Mouse (Mus musculus): ENCODE measurements around the gene Hhatl. TPM values are rescaled to one million over a fixed set of nuclear protein-coding genes. Genes with fewer than 3 reads are reported as not detected.

The Hhatl gene
- polyA plus RNA-seq, 1 experiment from 2014 or later = 0.16 TPM

DNA sequence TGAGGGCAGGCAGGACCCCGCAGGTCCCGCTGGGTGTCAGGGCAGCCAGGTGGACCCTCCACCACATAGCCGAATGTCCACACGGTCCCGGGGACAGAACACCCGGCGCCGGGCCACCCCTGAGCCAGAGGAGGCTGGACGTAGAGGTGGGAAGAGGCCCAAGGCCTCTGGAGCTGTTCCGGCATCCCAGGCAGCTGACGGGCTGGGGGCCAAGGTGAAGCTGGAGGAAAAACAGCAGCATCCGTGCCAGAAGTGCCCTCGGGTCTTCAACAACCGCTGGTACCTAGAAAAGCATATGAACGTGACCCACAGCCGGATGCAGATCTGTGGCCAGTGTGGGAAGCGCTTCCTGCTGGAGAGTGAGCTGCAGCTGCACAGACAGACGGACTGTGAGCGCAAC lies 28.6 kb downstream of the Hhatl start:
- H3K4me1 ChIP-seq (ENCODE audit: control insufficient read depth, insufficient read depth, low read length) = peaks cover 17% of the 10 kb centered on the region
- no peaks in the 10 kb centered on the region for H3K27me3 ChIP-seq (ENCODE audit: control insufficient read depth, insufficient read depth, low read depth, low read length)
- no peak overlapping the region for H3K4me3 ChIP-seq (ENCODE audit: low read depth, low read length)
- peaks cover 29% of the 10 kb centered on the region for H3K36me3 ChIP-seq (ENCODE audit: control insufficient read depth, insufficient read depth, low read length)
- H3K4me2 ChIP-seq (ENCODE audit: low read length) = no peak overlapping the region
- 89% methylated on average over 19 of the region's 19 CpGs for WGBS
- no peak overlapping the region for H3K9ac ChIP-seq (ENCODE audit: low read depth, low read length)
- no peaks in the 10 kb centered on the region for H3K9me3 ChIP-seq (replicated peaks; ENCODE audit: control insufficient read depth, low read length, poor library complexity, severe bottlenecking)
- no peak for ATAC-seq
- no peak overlapping the region for H3K27ac ChIP-seq (ENCODE audit: low read length)

DNA sequence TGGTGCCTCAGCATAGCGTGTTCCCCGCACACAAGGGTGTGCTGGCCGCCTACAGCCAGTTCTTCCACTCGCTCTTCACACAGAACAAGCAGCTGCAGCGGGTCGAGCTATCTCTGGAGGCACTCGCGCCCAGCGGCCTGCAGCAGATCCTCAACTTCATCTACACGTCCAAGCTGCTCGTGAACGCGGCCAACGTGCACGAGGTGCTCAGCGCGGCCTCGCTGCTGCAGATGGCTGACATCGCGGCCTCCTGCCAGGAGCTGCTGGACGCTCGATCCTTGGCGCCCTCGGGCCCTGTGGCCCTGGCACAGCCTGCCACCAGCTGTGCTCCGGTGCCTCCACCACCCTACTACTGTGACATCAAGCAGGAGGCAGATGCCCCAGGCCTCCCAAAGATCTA lies 29.5 kb downstream of the Hhatl start:
- Histone ChIP-seq H3K4me2 (ENCODE audit: low read length) (no peak overlapping the region), H3K27ac (ENCODE audit: low read length) (no peak overlapping the region), H3K4me1 (ENCODE audit: control insufficient read depth, insufficient read depth, low read length) (peaks cover 25% of the 10 kb centered on the region), H3K36me3 (ENCODE audit: control insufficient read depth, insufficient read depth, low read length) (peaks cover 25% of the 10 kb centered on the region), H3K9ac (ENCODE audit: low read depth, low read length) (no peak overlapping the region), H3K9me3 (replicated peaks; ENCODE audit: control insufficient read depth, low read length, poor library complexity, severe bottlenecking) (no peaks in the 10 kb centered on the region), H3K4me3 (ENCODE audit: low read depth, low read length) (no peak overlapping the region), H3K27me3 (ENCODE audit: control insufficient read depth, insufficient read depth, low read depth, low read length) (no peaks in the 10 kb centered on the region)
- 92% methylated on average over 25 of the region's 25 CpGs for WGBS
- no peak for ATAC-seq

DNA sequence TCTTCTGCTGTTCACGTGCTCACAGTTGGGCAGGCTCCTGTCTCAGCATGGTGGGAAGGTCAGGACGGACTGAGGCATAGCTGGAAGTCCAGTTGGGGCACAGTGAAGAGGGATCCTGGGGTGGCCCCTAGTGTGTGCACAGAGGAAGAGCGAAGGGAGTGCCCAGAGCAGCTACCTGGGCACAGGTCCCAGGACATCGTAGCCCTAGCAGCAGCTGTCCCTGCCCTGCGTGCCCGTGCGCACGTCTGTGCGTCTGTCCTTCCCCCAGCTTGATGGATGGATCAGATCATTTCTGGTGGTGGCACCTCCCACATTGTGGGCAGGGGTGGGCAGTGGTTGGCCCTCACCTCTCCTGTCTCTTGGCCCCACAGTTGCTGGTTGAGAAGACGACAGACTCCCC lies 30.1 kb downstream of the Hhatl start:
- Histone ChIP-seq H3K36me3 (ENCODE audit: control insufficient read depth, insufficient read depth, low read length) (peaks cover 20% of the 10 kb centered on the region), H3K4me2 (ENCODE audit: low read length) (no peak overlapping the region), H3K27me3 (ENCODE audit: control insufficient read depth, insufficient read depth, low read depth, low read length) (no peaks in the 10 kb centered on the region), H3K27ac (ENCODE audit: low read length) (no peak overlapping the region), H3K9me3 (replicated peaks; ENCODE audit: control insufficient read depth, low read length, poor library complexity, severe bottlenecking) (no peaks in the 10 kb centered on the region), H3K4me3 (ENCODE audit: low read depth, low read length) (no peak overlapping the region), H3K4me1 (ENCODE audit: control insufficient read depth, insufficient read depth, low read length) (peaks cover 28% of the 10 kb centered on the region), H3K9ac (ENCODE audit: low read depth, low read length) (no peak overlapping the region)
- ATAC-seq = no peak
- WGBS = 91% methylated on average over 10 of the region's 10 CpGs

- no peak overlapping the region for H3K9ac ChIP-seq (ENCODE audit: low read depth, low read length)
- no peaks in the 10 kb centered on the region for H3K9me3 ChIP-seq (replicated peaks; ENCODE audit: control insufficient read depth, low read length, poor library complexity, severe bottlenecking)
- peaks cover 28% of the 10 kb centered on the region for H3K4me1 ChIP-seq (ENCODE audit: control insufficient read depth, insufficient read depth, low read length)
- ATAC-seq = no peak
- WGBS = 68% methylated on average over 8 of the region's 8 CpGs
- no peak overlapping the region for H3K4me3 ChIP-seq (ENCODE audit: low read depth, low read length)
- H3K27ac ChIP-seq (ENCODE audit: low read length) = no peak overlapping the region
- H3K36me3 ChIP-seq (ENCODE audit: control insufficient read depth, insufficient read depth, low read length) = peaks cover 20% of the 10 kb centered on the region
- H3K4me2 ChIP-seq (ENCODE audit: low read length) = no peak overlapping the region; the same call in 1 of the 2 replicates
- H3K27me3 ChIP-seq (ENCODE audit: control insufficient read depth, insufficient read depth, low read depth, low read length) = no peaks in the 10 kb centered on the region
Observed at GRCm38 (mm10) chr9:121761787-121762186, 30.5 kb downstream of the Hhatl start.

DNA sequence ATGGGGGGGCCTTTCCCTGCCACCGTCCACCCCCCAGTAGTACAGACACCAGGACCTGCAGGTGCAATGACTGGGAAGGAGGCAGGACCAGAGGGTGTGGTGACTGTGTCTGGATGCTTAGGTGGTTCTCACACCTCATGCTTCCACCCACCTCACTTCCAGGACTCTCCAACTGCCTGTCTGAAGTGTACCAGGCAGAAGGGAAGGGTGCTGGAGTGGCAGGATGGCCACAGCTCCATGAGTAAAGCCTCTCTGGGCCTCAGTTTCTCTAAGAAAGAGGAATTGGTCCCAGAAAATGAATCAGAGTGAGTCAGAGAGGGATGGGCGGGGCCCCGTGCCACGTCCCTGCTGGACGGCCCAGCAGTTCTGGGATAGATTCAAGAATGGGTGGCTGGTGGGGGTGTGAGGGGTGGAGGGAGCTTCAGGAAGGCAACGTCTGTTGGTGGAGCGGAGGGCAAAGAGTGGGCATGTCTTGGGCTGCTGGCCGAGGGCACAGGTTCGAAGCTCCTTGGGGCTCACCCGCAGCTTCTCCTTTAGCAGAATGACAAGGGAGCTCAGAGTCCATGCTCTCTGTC lies 31.1 kb downstream of the Hhatl start:
- H3K4me3 ChIP-seq (ENCODE audit: low read depth, low read length) = peak overlapping the region; percentile 95
- H3K4me2 ChIP-seq (ENCODE audit: low read length) = peak overlapping the region; percentile 93
- no peaks in the 10 kb centered on the region for H3K27me3 ChIP-seq (ENCODE audit: control insufficient read depth, insufficient read depth, low read depth, low read length)
- peaks cover 17% of the 10 kb centered on the region for H3K36me3 ChIP-seq (ENCODE audit: control insufficient read depth, insufficient read depth, low read length)
- 59% methylated on average over 10 of the region's 10 CpGs for WGBS
- no peak for ATAC-seq
- peaks cover 28% of the 10 kb centered on the region for H3K4me1 ChIP-seq (ENCODE audit: control insufficient read depth, insufficient read depth, low read length)
- H3K9me3 ChIP-seq (replicated peaks; ENCODE audit: control insufficient read depth, low read length, poor library complexity, severe bottlenecking) = no peaks in the 10 kb centered on the region
- peak overlapping the region; percentile 95 for H3K9ac ChIP-seq (ENCODE audit: low read depth, low read length)
- no peak overlapping the region for H3K27ac ChIP-seq (ENCODE audit: low read length)

GRCm38 (mm10) chr9:121760271-121761090 lies 31.8 kb downstream of the Hhatl start:
- peaks cover 17% of the 10 kb centered on the region for H3K36me3 ChIP-seq (ENCODE audit: control insufficient read depth, insufficient read depth, low read length)
- H3K9ac ChIP-seq (ENCODE audit: low read depth, low read length) = peak overlapping the region; percentile 95
- H3K27ac ChIP-seq (ENCODE audit: low read length) = peak overlapping the region; percentile 87
- no peaks in the 10 kb centered on the region for H3K9me3 ChIP-seq (replicated peaks; ENCODE audit: control insufficient read depth, low read length, poor library complexity, severe bottlenecking)
- H3K4me3 ChIP-seq (ENCODE audit: low read depth, low read length) = peak overlapping the region; percentile 95
- ATAC-seq = 0 out of 2 replicates have a peak, but pooled peaks have one; percentile 2
- peaks cover 28% of the 10 kb centered on the region for H3K4me1 ChIP-seq (ENCODE audit: control insufficient read depth, insufficient read depth, low read length)
- H3K4me2 ChIP-seq (ENCODE audit: low read length) = peak overlapping the region; percentile 93
- WGBS = 1% methylated on average over 40 of the region's 43 CpGs
- H3K27me3 ChIP-seq (ENCODE audit: control insufficient read depth, insufficient read depth, low read depth, low read length) = no peaks in the 10 kb centered on the region

DNA sequence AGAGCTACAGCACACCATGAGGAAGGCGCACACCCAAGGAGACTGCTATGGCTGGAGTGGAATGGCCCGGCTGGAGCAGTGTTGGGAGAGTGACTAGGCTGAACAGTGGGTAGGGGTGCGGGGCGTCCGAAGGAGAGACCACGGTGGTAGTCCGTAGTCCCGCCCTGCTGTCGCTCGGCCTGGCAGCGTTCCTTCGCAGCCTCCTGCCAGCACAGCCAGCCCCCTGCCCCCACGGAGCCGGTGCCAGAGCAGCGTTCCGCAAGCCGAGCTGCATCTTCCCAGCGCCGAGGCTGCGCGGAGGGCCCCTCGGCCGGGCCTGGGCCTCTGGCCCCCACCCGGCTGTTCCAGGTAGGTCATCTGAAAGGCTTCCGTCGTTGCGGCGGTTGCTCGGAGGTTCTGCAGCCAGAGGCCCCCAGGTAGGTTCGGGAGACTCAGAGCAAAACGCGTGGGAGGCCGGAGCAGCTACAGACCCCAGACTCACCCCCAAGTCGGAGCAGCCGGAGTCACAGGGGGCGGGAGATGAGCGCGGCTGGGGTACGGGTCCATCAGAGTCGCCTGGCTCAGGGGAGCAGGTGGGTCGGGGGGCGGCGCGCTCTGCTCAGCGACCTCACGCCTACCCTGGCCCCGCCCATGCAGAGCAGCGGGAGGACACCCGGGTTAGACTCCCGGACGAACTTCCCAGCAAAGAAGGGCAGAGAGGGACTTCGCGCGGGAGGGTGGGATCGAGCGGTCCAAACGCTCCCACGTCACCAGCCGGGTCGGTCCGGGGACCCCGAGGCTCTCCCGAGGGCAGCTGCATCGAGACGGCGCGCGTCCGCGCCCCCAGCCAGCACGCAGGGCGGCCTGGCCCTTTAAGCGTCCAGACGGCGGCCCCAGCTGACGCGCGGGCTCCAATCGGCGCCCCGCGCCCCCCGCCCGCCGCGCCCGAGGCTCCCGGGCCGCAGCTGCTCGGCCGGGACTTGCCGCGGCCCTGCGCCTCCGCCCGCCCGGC lies 32.9 kb downstream of the Hhatl start, which contains the start of gene Zfp651:
Gene Zfp651, plus strand, starts transcription at position 240 of the 991 bp plus-strand sequence.
- WGBS = under 1% methylated on average over 74 of the region's 97 CpGs
- H3K4me1 ChIP-seq (ENCODE audit: control insufficient read depth, insufficient read depth, low read length) = peaks cover 28% of the 10 kb centered on the region
- H3K9ac ChIP-seq (ENCODE audit: low read depth, low read length) = peak within 1 kb of the TSS; percentile 95
- peak within 1 kb of the TSS; percentile 95 for H3K4me3 ChIP-seq (ENCODE audit: low read depth, low read length)
- H3K27me3 ChIP-seq (ENCODE audit: control insufficient read depth, insufficient read depth, low read depth, low read length) = no peaks in the 10 kb centered on the region
- peaks cover 24% of the 10 kb centered on the region for H3K36me3 ChIP-seq (ENCODE audit: control insufficient read depth, insufficient read depth, low read length)
- ATAC-seq = peak; percentile 84
- no peaks in the 10 kb centered on the region for H3K9me3 ChIP-seq (replicated peaks; ENCODE audit: control insufficient read depth, low read length, poor library complexity, severe bottlenecking)
- H3K27ac ChIP-seq (ENCODE audit: low read length) = peak within 1 kb of the TSS; percentile 87
- peak within 1 kb of the TSS; percentile 93 for H3K4me2 ChIP-seq (ENCODE audit: low read length)

GRCm38 (mm10) chr9:121757835-121758814 lies 34.2 kb downstream of the Hhatl start:
- Histone ChIP-seq H3K4me3 (ENCODE audit: low read depth, low read length) (peak overlapping the region; percentile 95), H3K27me3 (ENCODE audit: control insufficient read depth, insufficient read depth, low read depth, low read length) (no peaks in the 10 kb centered on the region), H3K9me3 (replicated peaks; ENCODE audit: control insufficient read depth, low read length, poor library complexity, severe bottlenecking) (no peaks in the 10 kb centered on the region), H3K9ac (ENCODE audit: low read depth, low read length) (peak overlapping the region; percentile 95), H3K4me1 (ENCODE audit: control insufficient read depth, insufficient read depth, low read length) (peaks cover 28% of the 10 kb centered on the region), H3K36me3 (ENCODE audit: control insufficient read depth, insufficient read depth, low read length) (peaks cover 17% of the 10 kb centered on the region), H3K27ac (ENCODE audit: low read length) (no peak overlapping the region; the same call in 1 of the 2 replicates), H3K4me2 (ENCODE audit: low read length) (peak overlapping the region; percentile 93)
- 56% methylated on average over 10 of the region's 10 CpGs for WGBS
- ATAC-seq = no peak
